In the genomic region with DNA sequence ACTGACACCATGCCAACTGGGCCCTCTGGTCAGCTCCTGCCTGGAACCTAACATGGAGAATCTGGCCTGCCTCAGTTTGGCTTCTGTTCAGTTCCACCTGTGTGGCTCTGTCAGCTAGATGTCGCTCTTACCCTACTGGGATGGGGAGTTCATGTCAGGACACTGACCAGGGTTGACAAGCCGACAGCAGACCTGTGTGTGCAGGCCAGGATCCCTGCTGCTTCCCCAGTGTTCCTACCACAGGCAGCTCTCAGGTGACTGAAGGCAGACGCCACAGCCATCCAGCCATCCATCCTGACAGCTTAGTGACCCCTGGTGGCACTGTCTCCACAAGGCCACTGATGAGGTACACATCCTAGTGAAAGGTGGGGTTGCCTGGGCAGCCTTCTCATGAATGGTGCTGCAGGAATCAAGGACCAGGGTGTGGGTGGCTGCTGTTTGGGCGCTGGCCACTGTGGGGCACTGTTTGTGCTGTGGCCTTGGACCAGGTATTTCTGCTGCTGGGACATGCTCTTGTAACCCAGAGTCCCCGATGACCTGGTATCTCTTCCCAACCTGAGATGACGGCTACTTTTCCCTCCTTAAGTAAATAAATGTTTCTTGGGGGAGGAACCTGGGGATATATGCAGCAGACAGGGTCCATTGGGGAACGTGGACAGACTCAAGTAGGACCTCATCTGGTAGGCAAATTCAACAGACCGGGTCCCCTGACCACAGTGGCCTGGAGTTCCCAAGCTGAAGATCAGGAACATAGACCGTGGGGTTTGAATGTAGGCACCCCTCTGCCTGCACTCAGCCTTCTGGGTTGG, we compare ENCODE assay signal across 8 mouse cellular contexts. TPM values are rescaled to one million over a fixed set of nuclear protein-coding genes. Genes with fewer than 3 reads are reported as not detected.
DNase-seq lines count a peak whose midpoint lies in the region; ATAC-seq lines count a peak whose summit lies in the region.
"Had no signal": no experiment of that assay in that cellular context is flagged by ENCODE, and none has a peak within 500 bp of the region (broad histone marks: within the 10 kb centered on the region; RNA-seq: fewer than 3 reads in every experiment).

No protein-coding gene starts in this region.

- no peak overlapping the region for H3K27ac ChIP-seq in hindbrain, embryonic 11.5 days (ENCODE audit: low read depth, low read length)
- H3K27ac ChIP-seq: macrophage had no signal

- ATAC-seq in hindbrain, embryonic 11.5 days (ENCODE audit: low FRiP score): peak; percentile 70

- H3K9ac ChIP-seq in hindbrain, embryonic 11.5 days (ENCODE audit: low read depth, low read length): no peak overlapping the region

- peak; percentile 86 for DNase-seq in R1 (ENCODE audit: low read depth, low spot score)
- DNase-seq in cerebellum, adult 18-20 months: peak; percentile 91 to 93
- peak; percentile 54 for DNase-seq in forelimb bud, embryonic 11.5 days (ENCODE audit: low read depth, low spot score)
- peak; percentile 73 for DNase-seq in hindbrain, embryonic 11.5 days (ENCODE audit: low spot score)
- peak; percentile 46 to 66 for DNase-seq in left cerebral cortex, postnatal 14 days (ENCODE audit: low spot score in 2 of 2)
- peak; percentile 61 for DNase-seq in mesoderm, embryonic 11.5 days (ENCODE audit: low read depth, low spot score)
- peak; percentile 57 to 80 for DNase-seq in spleen, postnatal 10 days (ENCODE audit: low spot score in 2 of 2)

- 27% methylated on average over 9 of the region's 9 CpGs for WGBS in hindbrain, embryonic 11.5 days

- peaks cover 8% of the 10 kb centered on the region for H3K36me3 ChIP-seq in hindbrain, embryonic 11.5 days (ENCODE audit: control insufficient read depth, insufficient read depth, low read length)

- no peak overlapping the region for H3K4me2 ChIP-seq in hindbrain, embryonic 11.5 days (replicated peaks; ENCODE audit: low read depth, low read length)

- intact Hi-C loops in left cerebral cortex, postnatal 14 days (cut with DNase I): loop anchor here (1.0 to 10.0 kb wide), 4 partner anchors 34 to 257 kb away; partner anchors contain the start of genes Pim3 and Selenoo

- no peaks in the 10 kb centered on the region for H3K4me1 ChIP-seq in hindbrain, embryonic 11.5 days (replicated peaks; ENCODE audit: control insufficient read depth, insufficient read depth, low read length)

- no peak overlapping the region for H3K4me3 ChIP-seq in hindbrain, embryonic 11.5 days (ENCODE audit: low read depth, low read length)

- no peaks in the 10 kb centered on the region for H3K9me3 ChIP-seq in hindbrain, embryonic 11.5 days (ENCODE audit: control insufficient read depth, low read length)

- H3K27me3 ChIP-seq in hindbrain, embryonic 11.5 days (ENCODE audit: control insufficient read depth, insufficient read depth, low read length): no peaks in the 10 kb centered on the region

RNA-seq across cellular contexts. Expression of gene Creld2, which starts 8.7 kb away (rescaled TPM):
- 85.3 and 89.5 TPM in 2 replicates for polyA plus RNA-seq in hindbrain, embryonic 11.5 days (2014; fragmentation: Nextera tagmentation; extraction: Ambion mirVana)
- total RNA-seq in left cerebral cortex, postnatal 14 days (2021): 10 to 100 TPM; 18.9 to 21.4 TPM

RNA-seq across cellular contexts. Expression of gene Alg12, which starts 9.1 kb away (rescaled TPM):
- polyA plus RNA-seq in hindbrain, embryonic 11.5 days (2014; fragmentation: Nextera tagmentation; extraction: Ambion mirVana): 10.6 and 11.5 TPM in 2 replicates
- 10 to 100 TPM; 10.3 to 12.3 TPM for total RNA-seq in left cerebral cortex, postnatal 14 days (2021)

RNA-seq across cellular contexts. Expression of gene Pim3, which starts 33.8 kb away (rescaled TPM):
- polyA plus RNA-seq in hindbrain, embryonic 11.5 days (2014; fragmentation: Nextera tagmentation; extraction: Ambion mirVana): 31.6 and 35.6 TPM in 2 replicates
- total RNA-seq in left cerebral cortex, postnatal 14 days (2021): 10 to 100 TPM; 37.3 to 40.4 TPM
